Mouse (Mus musculus) midbrain, embryonic 13.5 days (tissue): ENCODE data around the gene Tnfrsf19. TPM values are rescaled to one million over a fixed set of nuclear protein-coding genes. Genes with fewer than 3 reads are reported as not detected.

Source experiments
- ATAC-seq: fragments of 200-750 bp; cut with Nextera tagmentation; 2 replicates; pipeline ENCODE4 v1.8.0; 2017; ENCODE audit warnings: mild to moderate bottlenecking, moderate TSS enrichment, moderate library complexity
- H3K27ac ChIP-seq: fragments of 300-500 bp; sonication (generic); 2 replicates; pipeline ENCODE4 v1.5.1; 2015; ENCODE audit warnings: inconsistent platforms, mild to moderate bottlenecking, moderate library complexity
- H3K27me3 ChIP-seq: fragments of 300-500 bp; sonication (generic); 2 replicates; pipeline ENCODE4 v1.6.1; 2015; ENCODE audit warnings: mild to moderate bottlenecking, inconsistent platforms
- H3K36me3 ChIP-seq: fragments of 300-500 bp; sonication (generic); 2 replicates; pipeline ENCODE4 v1.6.1; 2015; ENCODE audit warnings: mild to moderate bottlenecking, inconsistent platforms
- H3K4me1 ChIP-seq: fragments of 300-500 bp; sonication (generic); replicated peaks from 2 replicates; pipeline ENCODE4 v1.6.1; 2015; ENCODE audit warnings: inconsistent platforms
- H3K4me2 ChIP-seq: fragments of 300-500 bp; sonication (generic); replicated peaks from 2 replicates; pipeline ENCODE4 v1.6.1; 2015; ENCODE audit warnings: moderate library complexity, mild to moderate bottlenecking, inconsistent platforms
- H3K4me3 ChIP-seq: fragments of 300-500 bp; sonication (generic); replicated peaks from 2 replicates; pipeline ENCODE4 v1.5.1; 2015; ENCODE audit warnings: mild to moderate bottlenecking, inconsistent platforms
- H3K9ac ChIP-seq: fragments of 300-500 bp; sonication (generic); replicated peaks from 2 replicates; pipeline ENCODE4 v1.6.1; 2015; ENCODE audit warnings: mild to moderate bottlenecking, inconsistent platforms
- H3K9me3 ChIP-seq: fragments of 300-500 bp; sonication (generic); 2 replicates; pipeline ENCODE4 v1.6.1; 2016; ENCODE audit warnings: mild to moderate bottlenecking, inconsistent platforms
- WGBS: fragments of 180-500 bp; shearing (Covaris S2); methylation state at CpG from one replicate; pipeline ENCODE4 v1.1.7; 2015; 5-methylcytosine and 5-hydroxymethylcytosine counted together
- polyA plus RNA-seq: library from polyadenylated mRNA; unstranded; fragments of >200 nt; fragmentation: Nextera tagmentation; extraction: Ambion mirVana; gene quantifications from 2 replicates; pipeline ENCODE4 v1.2.1, GENCODE M21; 2015

The Tnfrsf19 gene
- polyA plus RNA-seq, 1 experiment from 2014 or later: 45.4 TPM

- Histone ChIP-seq H3K4me2 (no peak overlapping the region), H3K27ac (no peak overlapping the region), H3K4me3 (no peak overlapping the region), H3K9ac (no peak overlapping the region), H3K4me1 (peaks cover 36% of the 10 kb centered on the region), H3K27me3 (no peaks in the 10 kb centered on the region), H3K36me3 (no peaks in the 10 kb centered on the region), H3K9me3 (no peaks in the 10 kb centered on the region)
- ATAC-seq: no peak
- WGBS: 64% methylated on average over 5 of the region's 5 CpGs
Observed at GRCm38 (mm10) chr14:60986926-60987325, 59.4 kb downstream of the Tnfrsf19 start.

DNA sequence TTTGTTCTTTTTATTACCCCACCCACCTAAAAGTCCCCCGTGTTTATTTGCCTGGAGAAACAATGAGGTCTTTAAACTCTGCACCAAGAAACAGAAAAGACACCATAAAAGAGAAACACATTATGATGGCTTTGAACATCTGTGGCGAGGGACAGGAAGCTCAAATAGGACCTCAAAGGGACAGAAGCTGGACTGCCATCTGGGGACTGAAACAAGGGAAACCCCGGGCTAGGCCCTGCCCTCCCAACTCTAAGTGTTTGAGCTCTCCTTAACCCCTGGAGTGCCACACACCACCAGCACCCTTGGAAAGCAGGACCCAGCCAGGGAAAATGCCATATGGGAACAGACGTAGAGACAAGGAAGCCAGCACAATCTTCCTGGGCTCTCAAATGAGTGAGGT, 61.2 kb downstream of the Tnfrsf19 start:
- Histone ChIP-seq H3K27ac (no peak overlapping the region), H3K9ac (no peak overlapping the region), H3K4me3 (no peak overlapping the region), H3K36me3 (0 out of 2 replicates have a peak, but pooled peaks cover 4% of the 10 kb centered on the region), H3K27me3 (no peaks in the 10 kb centered on the region), H3K4me1 (peaks cover 36% of the 10 kb centered on the region), H3K4me2 (no peak overlapping the region), H3K9me3 (no peaks in the 10 kb centered on the region)
- WGBS: 23% methylated on average over 4 of the region's 4 CpGs
- ATAC-seq: no peak

GRCm38 (mm10) chr14:60984266-60984665, 62.0 kb downstream of the Tnfrsf19 start:
- 0 out of 2 replicates have a peak, but pooled peaks cover 4% of the 10 kb centered on the region for H3K36me3 ChIP-seq
- ATAC-seq: no peak
- no peak overlapping the region for H3K9ac ChIP-seq
- H3K4me2 ChIP-seq: no peak overlapping the region
- H3K4me3 ChIP-seq: no peak overlapping the region
- H3K9me3 ChIP-seq: no peaks in the 10 kb centered on the region
- peaks cover 36% of the 10 kb centered on the region for H3K4me1 ChIP-seq
- 73% methylated on average over 6 of the region's 6 CpGs for WGBS
- H3K27me3 ChIP-seq: no peaks in the 10 kb centered on the region
- H3K27ac ChIP-seq: peak overlapping the region; percentile 57; the same call in 1 of the 2 replicates

DNA sequence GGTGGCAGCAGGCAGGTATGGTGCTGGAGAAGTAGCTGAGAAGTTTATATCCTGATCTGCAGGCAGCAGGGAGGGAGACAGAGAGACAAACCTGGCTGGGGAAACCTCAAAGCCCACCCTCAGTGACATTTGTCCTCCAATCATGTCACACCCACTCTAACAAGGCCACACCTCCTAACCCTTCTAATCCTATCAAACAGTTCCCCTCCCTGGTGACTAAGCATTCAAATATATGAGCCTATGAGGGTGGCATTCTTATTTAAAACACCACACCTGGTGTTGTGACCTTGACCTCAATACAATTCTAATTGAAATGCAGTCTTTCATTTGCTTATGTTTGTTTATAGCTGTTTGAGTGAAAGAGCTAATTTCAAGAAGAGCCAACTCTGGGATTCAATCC, 64.2 kb downstream of the Tnfrsf19 start:
- no peak overlapping the region for H3K4me3 ChIP-seq
- peaks cover 17% of the 10 kb centered on the region for H3K4me1 ChIP-seq
- H3K9ac ChIP-seq: no peak overlapping the region
- no peaks in the 10 kb centered on the region for H3K9me3 ChIP-seq
- ATAC-seq: no peak
- no peak overlapping the region for H3K4me2 ChIP-seq
- no peak overlapping the region for H3K27ac ChIP-seq
- H3K27me3 ChIP-seq: no peaks in the 10 kb centered on the region
- 0 out of 2 replicates have a peak, but pooled peaks cover 4% of the 10 kb centered on the region for H3K36me3 ChIP-seq

DNA sequence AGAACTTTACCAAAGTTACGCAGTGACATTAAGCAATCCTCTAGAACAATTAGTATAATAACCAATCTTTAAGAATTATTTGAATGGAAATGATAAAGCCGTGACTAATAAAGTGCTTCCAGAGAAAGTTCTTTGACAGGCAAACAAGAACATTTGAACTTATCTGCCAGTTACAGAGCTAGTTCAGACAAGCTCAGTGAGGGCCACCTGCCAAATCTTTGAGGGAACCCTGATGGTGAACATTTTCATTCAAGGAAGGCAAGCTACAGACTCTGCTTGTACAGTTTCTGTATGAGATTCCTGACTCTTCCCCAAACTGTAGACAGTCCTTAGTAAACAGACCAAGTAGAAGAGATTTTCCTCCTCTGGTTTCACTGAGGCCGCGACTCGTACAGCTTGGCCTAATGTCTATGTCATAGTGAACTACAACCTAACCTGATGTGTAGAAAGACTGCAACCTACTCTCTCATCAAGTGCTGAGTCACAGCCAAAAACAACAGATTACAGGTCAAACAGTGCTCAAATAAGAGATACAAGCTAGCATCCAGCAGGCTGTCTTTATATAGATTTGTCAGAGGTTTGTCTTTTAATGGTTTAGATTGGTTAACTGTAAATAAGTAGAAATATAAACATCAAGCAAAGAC, 65.9 kb downstream of the Tnfrsf19 start:
- H3K4me2 ChIP-seq: no peak overlapping the region
- H3K4me3 ChIP-seq: no peak overlapping the region
- 0 out of 2 replicates have a peak, but pooled peaks cover 4% of the 10 kb centered on the region for H3K36me3 ChIP-seq
- no peak overlapping the region for H3K27ac ChIP-seq
- no peak overlapping the region for H3K9ac ChIP-seq
- 97% methylated on average over 5 of the region's 5 CpGs for WGBS
- H3K27me3 ChIP-seq: no peaks in the 10 kb centered on the region
- no peaks in the 10 kb centered on the region for H3K9me3 ChIP-seq
- ATAC-seq: no peak
- H3K4me1 ChIP-seq: peaks cover 12% of the 10 kb centered on the region; the same call in 1 of the 2 replicates

- peaks cover 15% of the 10 kb centered on the region for H3K36me3 ChIP-seq
- WGBS: 88% methylated on average over 6 of the region's 6 CpGs
- H3K4me1 ChIP-seq: no peaks in the 10 kb centered on the region
- no peak overlapping the region for H3K9ac ChIP-seq
- no peak overlapping the region for H3K4me2 ChIP-seq
- no peak overlapping the region for H3K27ac ChIP-seq
- H3K4me3 ChIP-seq: no peak overlapping the region
- no peak for ATAC-seq
- H3K27me3 ChIP-seq: no peaks in the 10 kb centered on the region
- H3K9me3 ChIP-seq: no peaks in the 10 kb centered on the region
Observed at GRCm38 (mm10) chr14:60978129-60978528, 68.2 kb downstream of the Tnfrsf19 start.

DNA sequence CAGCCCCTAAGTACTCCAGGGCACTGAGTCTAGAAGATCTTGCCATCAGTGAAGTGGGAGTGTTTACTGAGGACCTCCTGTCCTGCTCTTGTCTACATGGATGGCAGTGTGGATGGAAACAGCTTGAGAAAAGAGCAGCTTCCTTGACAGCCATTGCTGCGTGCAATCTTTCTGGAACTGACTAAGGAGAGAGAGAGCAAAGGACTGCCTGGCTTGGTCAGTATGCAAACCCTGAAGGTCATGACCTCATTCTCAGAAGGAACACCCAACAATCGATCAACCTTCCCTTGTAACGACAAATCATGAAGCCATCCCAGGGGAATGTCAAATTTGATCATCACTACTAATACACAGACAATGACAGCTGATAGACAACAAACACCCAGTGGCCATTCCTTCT, 70.1 kb downstream of the Tnfrsf19 start:
- H3K36me3 ChIP-seq: peaks cover 25% of the 10 kb centered on the region
- no peak for ATAC-seq
- no peak overlapping the region for H3K27ac ChIP-seq
- H3K9me3 ChIP-seq: no peaks in the 10 kb centered on the region
- no peak overlapping the region for H3K9ac ChIP-seq
- no peaks in the 10 kb centered on the region for H3K4me1 ChIP-seq
- H3K4me3 ChIP-seq: no peak overlapping the region
- H3K27me3 ChIP-seq: no peaks in the 10 kb centered on the region
- 80% methylated on average over 3 of the region's 3 CpGs for WGBS
- H3K4me2 ChIP-seq: no peak overlapping the region

- Histone ChIP-seq H3K9me3 (no peaks in the 10 kb centered on the region), H3K27ac (no peak overlapping the region), H3K9ac (no peak overlapping the region), H3K27me3 (no peaks in the 10 kb centered on the region), H3K36me3 (peaks cover 28% of the 10 kb centered on the region), H3K4me1 (no peaks in the 10 kb centered on the region), H3K4me2 (no peak overlapping the region), H3K4me3 (no peak overlapping the region)
- WGBS: 87% methylated on average over 3 of the region's 3 CpGs
- ATAC-seq: no peak
Observed at GRCm38 (mm10) chr14:60975736-60976135, 70.6 kb downstream of the Tnfrsf19 start.

DNA sequence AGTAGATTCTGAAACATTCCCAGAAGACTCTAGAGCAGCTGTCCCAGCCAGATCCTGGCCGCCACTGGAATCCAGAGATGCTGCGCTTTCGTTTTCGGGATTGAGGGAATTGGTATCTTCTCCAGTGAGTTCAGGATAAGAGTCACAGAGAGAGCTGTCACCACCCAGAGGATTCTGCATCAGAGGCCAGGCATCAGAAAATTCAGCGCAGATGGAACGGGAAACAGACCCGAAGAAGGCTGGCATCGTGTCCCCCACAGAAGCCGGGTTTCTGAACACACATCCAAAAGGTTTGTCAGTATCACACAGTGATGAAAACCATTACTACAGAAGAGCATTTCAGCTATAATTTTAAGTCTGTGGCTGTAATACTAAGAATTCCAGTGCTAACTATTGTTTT, 75.3 kb downstream of the Tnfrsf19 start:
- Histone ChIP-seq H3K4me3 (no peak overlapping the region), H3K9ac (no peak overlapping the region), H3K36me3 (peaks cover 49% of the 10 kb centered on the region), H3K27ac (no peak overlapping the region), H3K9me3 (no peaks in the 10 kb centered on the region), H3K4me1 (no peaks in the 10 kb centered on the region), H3K27me3 (no peaks in the 10 kb centered on the region), H3K4me2 (no peak overlapping the region)
- ATAC-seq: no peak
- WGBS: 97% methylated on average over 9 of the region's 9 CpGs

- no peak overlapping the region for H3K4me3 ChIP-seq
- no peak overlapping the region for H3K27ac ChIP-seq
- WGBS: 87% methylated on average over 4 of the region's 4 CpGs
- no peaks in the 10 kb centered on the region for H3K4me1 ChIP-seq
- H3K9me3 ChIP-seq: no peaks in the 10 kb centered on the region
- no peak overlapping the region for H3K4me2 ChIP-seq
- H3K36me3 ChIP-seq: peaks cover 34% of the 10 kb centered on the region
- no peak for ATAC-seq
- no peak overlapping the region for H3K9ac ChIP-seq
- no peaks in the 10 kb centered on the region for H3K27me3 ChIP-seq
Observed at GRCm38 (mm10) chr14:60966061-60966460, 80.2 kb downstream of the Tnfrsf19 start.

GRCm38 (mm10) chr14:60964016-60964810, 82.1 kb downstream of the Tnfrsf19 start:
- Histone ChIP-seq H3K36me3 (peaks cover 26% of the 10 kb centered on the region), H3K4me3 (no peak overlapping the region), H3K9me3 (no peaks in the 10 kb centered on the region), H3K27me3 (no peaks in the 10 kb centered on the region), H3K4me2 (no peak overlapping the region), H3K27ac (no peak overlapping the region), H3K4me1 (no peaks in the 10 kb centered on the region), H3K9ac (no peak overlapping the region)
- 88% methylated on average over 7 of the region's 7 CpGs for WGBS
- no peak for ATAC-seq

DNA sequence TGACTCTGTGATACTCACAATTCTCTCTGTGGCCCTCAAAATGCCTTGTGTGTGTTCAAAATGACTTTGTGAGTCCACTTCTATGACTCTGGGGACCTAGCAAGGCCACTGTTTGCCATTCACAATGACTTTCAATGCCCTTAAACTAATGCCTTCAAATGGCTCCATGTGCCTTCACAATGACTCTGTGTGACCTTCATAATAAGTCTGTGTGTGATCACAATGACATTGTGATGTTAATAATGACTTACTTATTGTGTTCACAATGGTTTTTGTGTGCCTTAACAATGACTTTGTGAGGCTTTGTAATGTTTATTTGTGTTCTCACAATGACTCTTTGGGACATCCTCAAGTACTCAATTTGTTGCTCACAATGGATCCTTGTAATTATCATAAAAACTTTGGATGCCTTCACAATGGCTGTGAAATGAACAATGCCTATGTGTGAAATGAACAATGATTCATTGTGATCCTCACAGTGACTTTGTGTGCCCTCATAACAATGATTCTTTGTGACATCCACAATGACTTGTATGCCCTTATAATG, 88.6 kb downstream of the Tnfrsf19 start:
- H3K4me3 ChIP-seq: no peak overlapping the region
- ATAC-seq: no peak

More for the DNA sequence above, 88.6 kb downstream of the Tnfrsf19 start:
- H3K4me2 ChIP-seq: no peak overlapping the region
- no peak overlapping the region for H3K9ac ChIP-seq
- no peaks in the 10 kb centered on the region for H3K27me3 ChIP-seq
- H3K36me3 ChIP-seq: no peaks in the 10 kb centered on the region
- no peaks in the 10 kb centered on the region for H3K4me1 ChIP-seq
- peaks cover 2% of the 10 kb centered on the region; the same call in 1 of the 2 replicates for H3K9me3 ChIP-seq
- H3K27ac ChIP-seq: no peak overlapping the region
